ENCODE assay signal across 8 mouse cellular contexts in the genomic region with DNA sequence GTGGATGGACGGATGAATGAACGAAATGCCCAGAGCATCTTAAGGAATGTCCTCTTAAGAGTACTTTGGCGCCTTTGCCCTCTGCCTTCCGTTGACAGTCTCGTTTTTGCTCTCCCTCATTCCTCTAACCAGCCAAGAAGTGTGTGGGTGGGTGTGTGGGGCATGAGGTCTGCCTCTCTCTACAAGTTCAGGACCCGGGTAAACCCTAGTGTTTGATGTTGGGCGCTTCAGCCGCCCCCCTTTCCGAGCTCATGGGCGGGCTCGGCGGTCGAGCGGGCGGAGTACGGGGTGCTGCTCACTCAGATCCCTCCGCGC. TPM values are rescaled to one million over a fixed set of nuclear protein-coding genes. Genes with fewer than 3 reads are reported as not detected.
DNase-seq lines count a peak whose midpoint lies in the region; ATAC-seq and TF ChIP-seq lines count a peak whose summit lies in the region.

No protein-coding gene starts in this region.

- no peak for ATAC-seq in forebrain, embryonic 14.5 days
- ATAC-seq in liver, embryonic 16.5 days (ENCODE audit: low read depth), result no peak; the same call in 1 of the 2 replicates

- 1% methylated on average over 18 of the region's 18 CpGs for WGBS in heart, embryonic 10.5 days
- WGBS in forebrain, embryonic 14.5 days, result under 1% methylated on average over 18 of the region's 18 CpGs
- WGBS in liver, embryonic 16.5 days (ENCODE audit: insufficient replicate concordance), result under 1% methylated on average over 18 of the region's 18 CpGs

- H3K4me2 ChIP-seq in forebrain, embryonic 14.5 days (ENCODE audit: low read length), result peak overlapping the region; percentile 82
- H3K4me2 ChIP-seq in liver, embryonic 16.5 days (ENCODE audit: low read depth, low read length), result peak overlapping the region; percentile 99

- H3K27ac ChIP-seq in heart, embryonic 10.5 days, result peak overlapping the region; percentile 98
- no peak overlapping the region for H3K27ac ChIP-seq in forebrain, embryonic 14.5 days (ENCODE audit: low read depth, low read length)
- peak overlapping the region; percentile 55 for H3K27ac ChIP-seq in liver, embryonic 16.5 days (ENCODE audit: low read length)

- no peaks in the 10 kb centered on the region for H3K9me3 ChIP-seq in heart, embryonic 10.5 days
- H3K9me3 ChIP-seq in E14TG2a.4 (ENCODE audit: low read length), result peaks cover 11% of the 10 kb centered on the region
- no peaks in the 10 kb centered on the region for H3K9me3 ChIP-seq in forebrain, embryonic 14.5 days (replicated peaks; ENCODE audit: control insufficient read depth, low read length)
- H3K9me3 ChIP-seq in liver, embryonic 16.5 days (replicated peaks; ENCODE audit: control insufficient read depth, low read length), result no peaks in the 10 kb centered on the region

- H3K27me3 ChIP-seq in heart, embryonic 10.5 days (ENCODE audit: insufficient read depth, poor library complexity, severe bottlenecking), result peaks cover 4% of the 10 kb centered on the region; the same call in 1 of the 2 replicates
- H3K27me3 ChIP-seq in E14TG2a.4 (ENCODE audit: insufficient read depth, low read length), result peaks cover 40% of the 10 kb centered on the region
- no peaks in the 10 kb centered on the region; the same call in 1 of the 2 replicates for H3K27me3 ChIP-seq in forebrain, embryonic 14.5 days (replicated peaks; ENCODE audit: control insufficient read depth, insufficient read depth, low read length)
- no peaks in the 10 kb centered on the region for H3K27me3 ChIP-seq in liver, embryonic 16.5 days (ENCODE audit: control insufficient read depth, insufficient read depth, low read depth, low read length)

- H3K9ac ChIP-seq in forebrain, embryonic 14.5 days (ENCODE audit: low read length), result peak overlapping the region; percentile 54
- peak overlapping the region; percentile 82 for H3K9ac ChIP-seq in liver, embryonic 16.5 days (ENCODE audit: low read depth, low read length)

- no peaks in the 10 kb centered on the region for H3K36me3 ChIP-seq in heart, embryonic 10.5 days
- H3K36me3 ChIP-seq in E14TG2a.4 (ENCODE audit: insufficient read depth, low read length), result no peaks in the 10 kb centered on the region
- H3K36me3 ChIP-seq in forebrain, embryonic 14.5 days (ENCODE audit: control insufficient read depth, insufficient read depth, low read length), result no peaks in the 10 kb centered on the region
- H3K36me3 ChIP-seq in liver, embryonic 16.5 days (ENCODE audit: control insufficient read depth, insufficient read depth), result no peaks in the 10 kb centered on the region

- H3K4me3 ChIP-seq in heart, embryonic 10.5 days, result peak overlapping the region; percentile 94
- H3K4me3 ChIP-seq in E14TG2a.4 (replicated peaks; ENCODE audit: low read length), result peak overlapping the region; percentile 93
- peak overlapping the region; percentile 82 for H3K4me3 ChIP-seq in forebrain, embryonic 14.5 days (ENCODE audit: low read depth, low read length)
- peak overlapping the region; percentile 91 for H3K4me3 ChIP-seq in liver, embryonic 16.5 days (ENCODE audit: low read depth, low read length)

- no peak for DNase-seq in heart, embryonic 10.5 days (ENCODE audit: low spot score)
- DNase-seq in heart, adult 8-10 months (ENCODE audit: low spot score), result no peak
- no peak for DNase-seq in forebrain, embryonic 14.5 days (ENCODE audit: low spot score)
- no peak for DNase-seq in ovary, postnatal 36 days (ENCODE audit: low spot score)
- no peak for DNase-seq in thymus, adult 18-20 months
- DNase-seq in thymus, postnatal 4 days, result no peak

- H3K4me1 ChIP-seq in heart, embryonic 10.5 days, result peaks cover 36% of the 10 kb centered on the region
- H3K4me1 ChIP-seq in E14TG2a.4 (replicated peaks; ENCODE audit: low read depth, low read length), result peaks cover 12% of the 10 kb centered on the region
- peaks cover 28% of the 10 kb centered on the region for H3K4me1 ChIP-seq in forebrain, embryonic 14.5 days (ENCODE audit: control insufficient read depth, insufficient read depth, low read length)
- H3K4me1 ChIP-seq in liver, embryonic 16.5 days (ENCODE audit: control insufficient read depth, low read depth, low read length), result peaks cover 32% of the 10 kb centered on the region

- no peak for TF ChIP-seq CTCF in E14TG2a.4 (conservative IDR thresholded peaks at IDR 0.05; ENCODE audit: low read length)

RNA-seq across cellular contexts. Expression of a gene that starts 0.3 kb away (rescaled TPM):
- 11.2 and 16.8 TPM in 2 replicates for polyA plus RNA-seq in heart, embryonic 10.5 days (2016; fragmentation: Nextera tagmentation; extraction: Ambion mirVana)
- 10 to 100 TPM; 15.1 to 20.0 (median 15.4) TPM for total RNA-seq in heart, adult 8-10 months (2022)
- polyA plus RNA-seq in forebrain, embryonic 14.5 days (2014; fragmentation: Nextera tagmentation; extraction: Ambion mirVana), result 13.6 and 18.1 TPM in 2 replicates
- polyA plus RNA-seq in liver, embryonic 16.5 days (2015; fragmentation: Nextera tagmentation; extraction: Ambion mirVana), result 7.2 and 7.9 TPM in 2 replicates
